Mouse (Mus musculus): ENCODE results near the gene Dad1. TPM values are rescaled to one million over a fixed set of nuclear protein-coding genes. Genes with fewer than 3 reads are reported as not detected.

Dad1 gene
- polyA plus RNA-seq, 1 experiment, result 573 TPM

DNA sequence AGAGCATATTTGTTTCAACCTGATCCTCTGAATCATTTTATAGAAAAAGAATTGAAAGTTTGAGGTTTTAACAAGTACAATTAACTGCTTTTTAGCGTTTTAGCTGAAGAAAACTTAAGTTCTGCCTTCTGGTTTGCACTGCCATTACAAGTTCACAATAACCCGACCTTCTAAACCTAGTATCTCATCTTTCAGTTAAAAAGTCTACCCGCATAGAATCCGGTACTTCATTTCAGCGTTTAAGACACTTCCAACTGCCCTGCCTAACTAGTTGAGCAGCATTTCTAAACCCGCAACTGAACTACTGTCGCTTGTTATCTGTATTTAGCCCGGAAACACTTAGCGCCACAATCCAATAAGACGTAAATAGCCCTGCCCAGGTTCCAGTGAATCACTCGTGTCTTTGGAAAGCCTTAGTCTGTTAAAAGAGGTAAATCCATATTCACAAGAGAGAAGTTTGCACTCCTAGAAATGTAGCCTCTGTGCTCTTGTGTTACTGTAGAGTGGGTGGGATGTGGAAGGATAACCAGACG, 832 bp upstream of the Dad1 start:
- TF ChIP-seq CTCF (IDR thresholded peaks at IDR 0.05; ENCODE audit: insufficient read depth, low read length), result no peak
- TF ChIP-seq POLR2A (IDR thresholded peaks at IDR 0.05; ENCODE audit: borderline replicate concordance, extremely low read depth, low read depth, low read length), result no peak
- no peak for DNase-seq
- H3K4me1 ChIP-seq (ENCODE audit: control insufficient read depth, insufficient read depth, low read length), result peaks cover 11% of the 10 kb centered on the region
- WGBS, result 54% methylated on average over 12 of the region's 12 CpGs
- no peak overlapping the region for H3K4me3 ChIP-seq (replicated peaks; ENCODE audit: extremely low read depth, low read depth, low read length)

DNA sequence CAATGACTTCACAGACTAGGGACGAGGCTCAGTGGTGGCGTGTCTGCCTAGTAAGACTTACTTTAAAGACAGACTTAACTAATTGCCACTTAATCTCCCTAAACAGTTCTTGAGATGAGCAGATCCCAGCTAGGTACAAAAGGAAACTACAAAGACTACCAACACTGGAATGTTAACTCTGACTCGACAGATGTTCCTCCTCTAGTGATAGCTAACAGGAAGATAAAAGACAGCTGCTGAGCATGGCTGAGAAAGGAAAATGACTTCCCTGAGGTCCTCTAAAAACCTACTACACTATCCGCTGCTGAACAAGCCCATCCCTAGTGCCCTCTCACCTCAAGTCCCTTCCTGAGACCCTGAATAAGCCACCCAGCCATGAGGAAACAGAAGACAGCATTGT, 3.8 kb downstream of the Dad1 start:
- WGBS, result 64% methylated on average over 4 of the region's 4 CpGs
- no peak for DNase-seq
- TF ChIP-seq CTCF (IDR thresholded peaks at IDR 0.05; ENCODE audit: insufficient read depth, low read length) (no peak), POLR2A (IDR thresholded peaks at IDR 0.05; ENCODE audit: borderline replicate concordance, extremely low read depth, low read depth, low read length) (no peak)
- Histone ChIP-seq H3K4me3 (replicated peaks; ENCODE audit: extremely low read depth, low read depth, low read length) (no peak overlapping the region), H3K4me1 (ENCODE audit: control insufficient read depth, insufficient read depth, low read length) (peaks cover 15% of the 10 kb centered on the region)

DNA sequence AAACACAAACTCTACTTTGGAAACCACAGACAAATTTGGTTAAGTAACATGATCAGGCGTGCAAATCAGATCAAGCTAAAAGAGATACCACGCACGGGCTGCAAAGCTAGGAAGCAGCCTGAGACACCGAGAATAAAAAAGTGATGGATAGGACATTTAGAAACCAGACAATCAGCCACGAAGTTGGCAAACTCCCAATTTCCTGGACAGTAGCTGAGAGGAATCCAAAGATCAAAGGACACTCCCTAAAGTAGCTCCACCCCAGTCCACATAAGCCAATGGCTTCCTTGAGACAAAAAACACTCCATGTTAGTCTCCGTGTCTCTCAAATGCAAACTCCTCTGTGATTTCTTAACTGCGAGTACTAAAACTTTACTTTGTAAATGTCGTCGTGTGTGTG, 4.6 kb downstream of the Dad1 start:
- 31% methylated on average over 9 of the region's 9 CpGs for WGBS
- DNase-seq, result no peak
- Histone ChIP-seq H3K4me1 (ENCODE audit: control insufficient read depth, insufficient read depth, low read length) (peaks cover 15% of the 10 kb centered on the region), H3K4me3 (replicated peaks; ENCODE audit: extremely low read depth, low read depth, low read length) (peak overlapping the region; percentile 21)
- TF ChIP-seq POLR2A (IDR thresholded peaks at IDR 0.05; ENCODE audit: borderline replicate concordance, extremely low read depth, low read depth, low read length), result no peak
- TF ChIP-seq CTCF (IDR thresholded peaks at IDR 0.05; ENCODE audit: insufficient read depth, low read length), result no peak

DNA sequence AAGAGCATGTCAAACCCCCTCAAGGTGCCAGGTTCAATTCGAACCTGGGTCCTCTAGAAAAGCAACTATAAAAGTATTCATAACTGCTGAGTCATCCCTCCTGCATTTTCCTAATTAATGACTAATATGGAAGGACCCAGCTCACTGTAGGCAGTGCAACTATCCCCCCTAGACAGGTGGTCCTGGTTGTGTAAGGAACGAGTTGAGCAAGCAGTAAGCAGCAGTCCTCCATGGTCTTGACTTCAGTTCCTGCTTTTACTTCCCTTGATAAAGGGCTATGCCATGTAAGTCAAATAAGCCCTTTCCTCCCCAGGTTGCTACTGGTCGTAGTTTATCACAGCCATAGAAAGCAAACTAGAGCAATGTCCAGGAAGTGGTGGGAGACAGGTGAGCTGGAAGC, 7.7 kb downstream of the Dad1 start:
- 91% methylated on average over 3 of the region's 3 CpGs for WGBS
- DNase-seq, result no peak

DNA sequence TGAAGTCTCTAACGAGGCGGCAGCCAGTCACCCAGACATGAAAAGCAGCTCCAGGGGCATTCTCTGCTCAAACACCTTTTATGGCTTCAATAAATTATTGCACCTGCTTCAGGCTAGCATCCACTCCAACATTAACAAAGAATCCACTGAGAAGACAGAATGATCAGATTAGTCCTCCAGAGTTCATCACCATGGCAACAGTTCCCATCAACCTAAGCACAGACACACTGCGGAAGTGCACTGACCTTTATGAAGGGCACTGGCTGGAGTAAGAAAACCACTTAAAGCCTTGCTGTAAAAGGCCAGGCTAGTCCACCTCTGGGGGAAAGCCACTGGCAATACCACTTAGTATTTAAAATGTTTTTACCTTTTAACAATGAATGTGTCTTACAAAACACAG, 9.7 kb downstream of the Dad1 start:
- TF ChIP-seq POLR2A (IDR thresholded peaks at IDR 0.05; ENCODE audit: borderline replicate concordance, extremely low read depth, low read depth, low read length) (no peak), CTCF (IDR thresholded peaks at IDR 0.05; ENCODE audit: insufficient read depth, low read length) (no peak)
- no peak for DNase-seq
- no peak overlapping the region for H3K4me3 ChIP-seq (replicated peaks; ENCODE audit: extremely low read depth, low read depth, low read length)
- 79% methylated on average over 3 of the region's 3 CpGs for WGBS
- no peaks in the 10 kb centered on the region; the same call in 1 of the 2 replicates for H3K4me1 ChIP-seq (ENCODE audit: control insufficient read depth, insufficient read depth, low read length)

More for the DNA sequence above, 7.7 kb downstream of the Dad1 start:
- H3K4me1 ChIP-seq (ENCODE audit: control insufficient read depth, insufficient read depth, low read length), result peaks cover 12% of the 10 kb centered on the region
- H3K4me3 ChIP-seq (replicated peaks; ENCODE audit: extremely low read depth, low read depth, low read length), result no peak overlapping the region
- TF ChIP-seq POLR2A (IDR thresholded peaks at IDR 0.05; ENCODE audit: borderline replicate concordance, extremely low read depth, low read depth, low read length) (no peak), CTCF (IDR thresholded peaks at IDR 0.05; ENCODE audit: insufficient read depth, low read length) (no peak)

DNA sequence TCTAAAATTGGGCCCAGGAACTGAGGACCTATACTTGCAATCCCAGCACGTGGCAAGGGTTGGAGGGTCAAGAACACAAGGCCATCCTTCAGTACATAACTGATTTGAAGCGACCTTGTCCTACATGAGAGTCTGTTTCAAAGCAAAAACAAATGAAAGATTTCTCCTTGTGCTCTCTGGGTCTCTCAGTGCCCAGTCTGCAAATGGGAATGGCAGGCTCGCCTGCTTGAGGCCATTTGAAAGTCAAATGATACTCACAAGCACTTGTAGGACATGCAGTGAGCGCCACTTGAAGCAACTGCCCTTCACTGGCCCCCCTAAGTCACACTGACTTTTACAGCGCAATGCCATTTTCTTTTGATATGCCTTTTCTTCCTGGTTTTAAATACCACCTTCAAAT, 13.4 kb downstream of the Dad1 start:
- no peak for DNase-seq
- WGBS, result 89% methylated on average over 5 of the region's 5 CpGs
- no peak overlapping the region for H3K4me3 ChIP-seq (replicated peaks; ENCODE audit: extremely low read depth, low read depth, low read length)
- no peaks in the 10 kb centered on the region; the same call in 1 of the 2 replicates for H3K4me1 ChIP-seq (ENCODE audit: control insufficient read depth, insufficient read depth, low read length)
- TF ChIP-seq CTCF (IDR thresholded peaks at IDR 0.05; ENCODE audit: insufficient read depth, low read length), result no peak
- TF ChIP-seq POLR2A (IDR thresholded peaks at IDR 0.05; ENCODE audit: borderline replicate concordance, extremely low read depth, low read depth, low read length), result no peak

DNA sequence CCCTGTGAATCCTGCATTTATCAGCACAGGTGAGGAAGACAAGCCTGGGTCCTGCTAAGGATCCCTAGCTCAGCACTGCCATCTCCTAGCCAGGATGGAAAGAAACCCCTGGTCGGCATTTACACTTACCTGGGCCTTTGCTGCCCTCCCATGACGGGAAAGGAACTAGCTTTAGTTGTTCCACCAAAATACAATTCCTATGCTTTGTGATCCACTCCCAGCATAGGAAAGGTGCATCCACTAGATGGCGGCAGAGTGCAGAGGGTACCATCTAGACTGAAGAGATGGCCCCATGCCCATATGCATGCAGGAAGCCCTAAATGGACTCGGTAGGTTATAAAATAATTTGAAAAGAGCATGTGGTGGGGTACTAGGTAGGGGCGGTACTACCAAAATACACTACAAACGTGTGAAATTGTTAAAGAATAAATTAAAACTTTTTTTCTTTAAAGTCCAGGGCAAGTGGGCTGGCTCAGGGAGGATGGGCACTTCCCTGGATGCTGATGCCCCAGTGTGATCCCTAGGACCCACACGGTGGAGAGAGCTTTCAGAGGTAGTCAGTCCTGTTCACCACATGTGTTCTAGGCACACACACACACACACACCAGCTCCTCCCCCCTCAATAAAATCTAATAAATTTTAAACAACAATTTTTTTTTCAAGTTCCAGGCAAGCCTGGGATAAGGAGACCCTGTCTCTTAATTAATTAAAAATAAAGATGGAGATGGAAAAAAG, 14.7 kb downstream of the Dad1 start:
- Histone ChIP-seq H3K4me1 (ENCODE audit: control insufficient read depth, insufficient read depth, low read length) (peaks cover 3% of the 10 kb centered on the region), H3K4me3 (replicated peaks; ENCODE audit: extremely low read depth, low read depth, low read length) (no peak overlapping the region)
- WGBS, result 16% methylated on average over 7 of the region's 7 CpGs
- peak; percentile 83 for DNase-seq
- TF ChIP-seq CTCF (IDR thresholded peaks at IDR 0.05; ENCODE audit: insufficient read depth, low read length) (peak; percentile 87), POLR2A (IDR thresholded peaks at IDR 0.05; ENCODE audit: borderline replicate concordance, extremely low read depth, low read depth, low read length) (no peak)

DNA sequence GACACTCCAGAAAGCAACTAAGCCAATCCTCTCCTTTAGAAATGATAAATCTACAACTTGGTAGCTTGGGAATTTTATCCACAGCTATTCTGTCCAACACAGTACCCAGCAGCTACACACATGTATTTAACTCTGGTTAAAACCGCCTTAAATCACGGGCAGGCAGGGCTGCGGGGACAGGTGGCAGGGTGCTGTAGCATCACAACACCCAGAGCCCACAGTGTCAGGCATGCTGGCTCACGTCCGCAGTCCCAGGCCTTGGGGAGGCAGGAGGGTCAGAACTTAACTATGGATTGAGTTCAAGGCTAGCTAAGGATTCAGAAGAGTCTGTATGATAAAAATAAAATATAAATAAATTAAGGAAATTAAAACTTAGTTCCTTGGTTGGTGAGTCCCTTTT, 17.0 kb downstream of the Dad1 start:
- DNase-seq, result no peak
- TF ChIP-seq CTCF (IDR thresholded peaks at IDR 0.05; ENCODE audit: insufficient read depth, low read length), result no peak
- TF ChIP-seq POLR2A (IDR thresholded peaks at IDR 0.05; ENCODE audit: borderline replicate concordance, extremely low read depth, low read depth, low read length), result no peak
- Histone ChIP-seq H3K4me1 (ENCODE audit: control insufficient read depth, insufficient read depth, low read length) (peaks cover 15% of the 10 kb centered on the region), H3K4me3 (replicated peaks; ENCODE audit: extremely low read depth, low read depth, low read length) (no peak overlapping the region)
- 84% methylated on average over 5 of the region's 5 CpGs for WGBS

DNA sequence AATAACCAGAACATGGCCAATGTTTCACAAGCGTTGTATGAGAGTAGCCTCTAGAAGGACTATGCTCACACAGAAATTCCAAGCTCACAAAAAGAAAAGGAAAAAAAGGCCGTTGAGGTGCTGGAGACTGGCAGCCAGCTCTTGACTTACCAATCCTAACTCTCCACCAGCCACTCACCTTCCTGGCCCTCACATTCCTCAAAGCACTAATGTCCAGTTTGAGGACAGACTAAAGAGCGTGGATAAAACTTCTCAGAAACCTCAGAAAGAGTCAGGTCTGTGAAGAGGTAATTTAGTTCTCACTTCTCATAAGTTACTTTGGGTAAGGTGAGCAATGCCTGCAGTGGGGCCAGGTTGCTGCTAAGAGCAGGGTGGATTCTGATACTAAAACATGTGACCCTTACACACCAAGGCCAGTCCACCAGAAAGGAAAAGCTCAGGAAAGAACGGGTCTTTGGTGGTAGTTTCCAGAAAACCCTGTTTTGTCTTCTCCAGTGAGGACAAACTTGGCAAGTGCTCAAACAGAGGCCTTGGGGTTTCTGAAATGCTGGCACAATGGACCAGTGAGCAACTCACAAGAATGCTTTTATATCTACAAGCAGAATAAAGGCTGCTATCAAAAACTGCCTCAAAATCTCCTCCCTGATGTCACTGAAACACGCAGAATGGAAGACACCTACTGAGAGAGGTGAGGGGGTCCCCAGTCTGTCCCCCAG, 17.9 kb downstream of the Dad1 start:
- DNase-seq, result no peak
- Histone ChIP-seq H3K4me3 (replicated peaks; ENCODE audit: extremely low read depth, low read depth, low read length) (no peak overlapping the region), H3K4me1 (ENCODE audit: control insufficient read depth, insufficient read depth, low read length) (peaks cover 15% of the 10 kb centered on the region)
- WGBS, result 64% methylated on average over 5 of the region's 5 CpGs
- TF ChIP-seq POLR2A (IDR thresholded peaks at IDR 0.05; ENCODE audit: borderline replicate concordance, extremely low read depth, low read depth, low read length), result no peak
- TF ChIP-seq CTCF (IDR thresholded peaks at IDR 0.05; ENCODE audit: insufficient read depth, low read length), result no peak

Measured in lung, adult 2 months (tissue).